Mouse (Mus musculus) myocyte (in vitro differentiated cells): ENCODE data around the gene Sptssb.

ENCODE experiments used
- CEBPB ChIP-seq: IDR thresholded peaks from 2 replicates; pipeline ENCODE4 v1.6.1; 2011; ENCODE audit warnings: mild to moderate bottlenecking, moderate library complexity; ENCODE audit not compliant: poor library complexity, insufficient read depth, severe bottlenecking
- E2F4 ChIP-seq: IDR thresholded peaks from one replicate; pipeline ENCODE4 v1.6.1; 2011; ENCODE audit warnings: mild to moderate bottlenecking, control low read depth, moderate library complexity; ENCODE audit not compliant: insufficient read depth
- MAX ChIP-seq: IDR thresholded peaks from one replicate; pipeline ENCODE4 v1.6.1; 2011; ENCODE audit warnings: low read depth, mild to moderate bottlenecking, control low read depth
- MYOD1 ChIP-seq, 3 experiments: IDR thresholded peaks; one replicate each; pipeline ENCODE4 v1.6.1; 2011; ENCODE audit warnings: control low read depth in 2 of 3, low read depth in 2 of 3, mild to moderate bottlenecking in 2 of 3, moderate library complexity in 1 of 3; ENCODE audit not compliant: insufficient read length in 2 of 3, control insufficient read depth in 1 of 3
- MYOG ChIP-seq, 3 experiments: IDR thresholded peaks; one replicate each; pipeline ENCODE4 v1.6.1; 2011; ENCODE audit warnings: control low read depth in 2 of 3, low read depth in 2 of 3, mild to moderate bottlenecking in 2 of 3; ENCODE audit not compliant: insufficient read length in 2 of 3, control insufficient read depth in 1 of 3, insufficient read depth in 1 of 3
- POLR2A ChIP-seq: IDR thresholded peaks from one replicate; pipeline ENCODE4 v1.6.1; 2011; ENCODE audit warnings: low read depth, mild to moderate bottlenecking, control low read depth, moderate library complexity; ENCODE audit not compliant: insufficient read length
- POLR2AphosphoS2 ChIP-seq: IDR thresholded peaks from one replicate; pipeline ENCODE4 v1.6.1; 2011; ENCODE audit warnings: low read depth, control low read depth; ENCODE audit not compliant: insufficient read length
- REST ChIP-seq: IDR thresholded peaks from one replicate; pipeline ENCODE4 v1.6.1; 2011; ENCODE audit warnings: mild to moderate bottlenecking, control low read depth, moderate library complexity; ENCODE audit not compliant: insufficient read depth, insufficient read length
- SRF ChIP-seq: IDR thresholded peaks from one replicate; pipeline ENCODE4 v1.6.1; 2011; ENCODE audit warnings: low read depth; ENCODE audit not compliant: control insufficient read depth, insufficient read length
- TCF12 ChIP-seq: IDR thresholded peaks from one replicate; pipeline ENCODE4 v1.6.1; 2011; ENCODE audit warnings: mild to moderate bottlenecking, control low read depth; ENCODE audit not compliant: poor library complexity, insufficient read depth, severe bottlenecking
- TCF3 ChIP-seq: IDR thresholded peaks from one replicate; pipeline ENCODE4 v1.6.1; 2011; ENCODE audit warnings: low read depth, control low read depth; ENCODE audit not compliant: insufficient read length
- USF1 ChIP-seq: IDR thresholded peaks from one replicate; pipeline ENCODE4 v1.6.1; 2011; ENCODE audit warnings: low read depth, mild to moderate bottlenecking, control low read depth, moderate library complexity

GRCm38 (mm10) chr3:69901874-69902381 is 42.2 kb upstream of the Sptssb start:
- TF ChIP-seq REST, result no peak
- TF ChIP-seq USF1, result no peak
- TF ChIP-seq POLR2A, result no peak
- no peak for TF ChIP-seq POLR2AphosphoS2
- no peak for TF ChIP-seq MAX
- TF ChIP-seq E2F4, result no peak
- no peak for TF ChIP-seq MYOD1 (IDR thresholded peaks at IDR 0.05; ENCODE audit: control insufficient read depth in 1 of 3, insufficient read length in 2 of 3, low read depth in 2 of 3)
- TF ChIP-seq TCF12, result no peak
- no peak for TF ChIP-seq CEBPB
- TF ChIP-seq TCF3, result no peak
- TF ChIP-seq MYOG (IDR thresholded peaks at IDR 0.05; ENCODE audit: control insufficient read depth in 1 of 3, insufficient read depth in 1 of 3, insufficient read length in 2 of 3, low read depth in 2 of 3), result no peak
- TF ChIP-seq SRF, result no peak
